Mouse (Mus musculus) ES-E14 (cell line): ENCODE data around the gene Dppa3. TPM values are rescaled to one million over a fixed set of nuclear protein-coding genes. Genes with fewer than 3 reads are reported as not detected.

Experiments used
- DNase-seq: peaks from one replicate; pipeline ENCODE4 v3.0.0-alpha.2; 2013; ENCODE audit warnings: low read depth, low spot score
- H3K27ac ChIP-seq: 2 replicates; pipeline ENCODE4 v1.5.1; 2012; ENCODE audit warnings: low read depth, mild to moderate bottlenecking, low read length, moderate library complexity, mixed read lengths; ENCODE audit not compliant: poor library complexity, insufficient read depth, severe bottlenecking
- H3K36me3 ChIP-seq: 2 replicates; pipeline ENCODE4 v1.6.1; 2012; ENCODE audit warnings: mild to moderate bottlenecking, low read length, moderate library complexity, mixed read lengths; ENCODE audit not compliant: control insufficient read depth, poor library complexity, insufficient read depth, severe bottlenecking
- H3K4me1 ChIP-seq, 2 experiments: fragments of 150-350 bp in 1 of 2; sonication (generic) in 1 of 2; 2 replicates each; pipeline ENCODE4 v1.6.1; 2012; ENCODE audit warnings: low read length in 2 of 2, mild to moderate bottlenecking in 1 of 2, mixed read lengths in 1 of 2; ENCODE audit not compliant: control insufficient read depth in 2 of 2, insufficient read depth in 2 of 2, poor library complexity in 1 of 2
- H3K4me3 ChIP-seq, 2 experiments: fragments of 150-350 bp in 1 of 2; sonication (generic) in 1 of 2; 2 replicates each; pipeline ENCODE4 v1.5.1; 2012; ENCODE audit warnings: low read length in 2 of 2, low read depth in 1 of 2, mild to moderate bottlenecking in 1 of 2, mixed read lengths in 1 of 2; ENCODE audit not compliant: insufficient read depth in 1 of 2, poor library complexity in 1 of 2, severe bottlenecking in 1 of 2
- H3K9ac ChIP-seq: 2 replicates; pipeline ENCODE4 v1.6.1; 2012; ENCODE audit warnings: low read depth, mild to moderate bottlenecking, low read length, mixed read lengths; ENCODE audit not compliant: poor library complexity, insufficient read depth, severe bottlenecking
- H3K9me3 ChIP-seq: fragments of 150-350 bp; sonication (generic); 2 replicates; pipeline ENCODE4 v1.6.1; 2012; ENCODE audit warnings: low read depth, mild to moderate bottlenecking, low read length; ENCODE audit not compliant: control insufficient read depth, insufficient read depth
- CHD2 ChIP-seq: IDR thresholded peaks from 2 replicates; pipeline ENCODE4 v1.6.1; 2014; ENCODE audit warnings: mild to moderate bottlenecking, low read depth, low read length, inconsistent platforms
- HCFC1 ChIP-seq: IDR thresholded peaks from 2 replicates; pipeline ENCODE4 v1.6.1; 2012; ENCODE audit warnings: low read length, inconsistent platforms, borderline replicate concordance; ENCODE audit not compliant: insufficient read depth
- MAFK ChIP-seq: IDR thresholded peaks from 2 replicates; pipeline ENCODE4 v1.6.1; 2014; ENCODE audit warnings: mild to moderate bottlenecking, low read depth, low read length, inconsistent platforms; ENCODE audit not compliant: insufficient read depth
- ZC3H11A ChIP-seq: IDR thresholded peaks from 2 replicates; pipeline ENCODE4 v1.6.1; 2012; ENCODE audit warnings: low read depth, mild to moderate bottlenecking, inconsistent platforms, low read length, borderline replicate concordance
- ZNF384 ChIP-seq: IDR thresholded peaks from 2 replicates; pipeline ENCODE4 v1.6.1; 2012; ENCODE audit warnings: low read depth, low read length, inconsistent platforms
- in situ Hi-C, 2 experiments: fragments of 600-800 bp; cut with MboI; formaldehyde crosslinking; loops; one replicate each; pipeline ENCODE4 v1.15.1; 2025; ENCODE audit warnings: low sequenced_read_pairs in 2 of 2, inconsistent platforms in 1 of 2; ENCODE audit not compliant: unreplicated experiment in 2 of 2
- total RNA-seq: library from RNA; depleted of rRNA; stranded (reverse); fragments of 300-350 nt; gene quantifications from 2 replicates; pipeline ENCODE4 v1.2.3, GENCODE M21; 2012

The Dppa3 gene
- total RNA-seq, 1 experiment, result 19.2 TPM

- Histone ChIP-seq H3K9ac (no peak overlapping the region), H3K4me1 (peaks cover 9 to 30% of the 10 kb centered on the region in 2 experiments), H3K36me3 (no peaks in the 10 kb centered on the region), H3K9me3 (no peaks in the 10 kb centered on the region), H3K4me3 (peak overlapping the region; percentile 4 to 26; a peak in 2 of 4 replicates), H3K27ac (no peak overlapping the region)
- DNase-seq, result no peak
- no peak for TF ChIP-seq ZC3H11A
- TF ChIP-seq MAFK, result no peak
- TF ChIP-seq CHD2, result no peak
- TF ChIP-seq ZNF384, result no peak
- no peak for TF ChIP-seq HCFC1
- in situ Hi-C loops, result loop anchor here in 1 of 2 experiments (10.0 kb wide), 1 partner anchor 117 kb away; no protein-coding TSS in a partner anchor
Observed at GRCm38 (mm10) chr6:122667715-122668114, 41.5 kb downstream of the Dppa3 start.

GRCm38 (mm10) chr6:122668823-122669222 is 42.6 kb downstream of the Dppa3 start:
- no peak overlapping the region for H3K27ac ChIP-seq
- in situ Hi-C loops, result loop anchor here in 1 of 2 experiments (10.0 kb wide), 1 partner anchor 116 kb away; no protein-coding TSS in a partner anchor
- H3K9ac ChIP-seq, result no peak overlapping the region
- DNase-seq, result no peak
- TF ChIP-seq HCFC1 (no peak), ZNF384 (no peak), CHD2 (no peak), MAFK (no peak), ZC3H11A (no peak)
- peaks cover 2 to 21% of the 10 kb centered on the region in 2 experiments; a peak in 3 of 4 replicates for H3K4me1 ChIP-seq
- H3K4me3 ChIP-seq, result no peak overlapping the region
- H3K9me3 ChIP-seq, result no peaks in the 10 kb centered on the region
- H3K36me3 ChIP-seq, result no peaks in the 10 kb centered on the region

GRCm38 (mm10) chr6:122669406-122670200 is 43.4 kb downstream of the Dppa3 start:
- peak; percentile 98 for TF ChIP-seq ZC3H11A
- TF ChIP-seq ZNF384, result peak; percentile 57; the same call in 1 of the 2 replicates
- TF ChIP-seq CHD2, result peak; percentile 31; the same call in 1 of the 2 replicates
- TF ChIP-seq MAFK, result no peak
- peak; percentile 36; the same call in 1 of the 2 replicates for TF ChIP-seq HCFC1
- Histone ChIP-seq H3K4me3 (peak overlapping the region; percentile 28 to 52; a peak in 3 of 4 replicates), H3K4me1 (peaks cover 2 to 17% of the 10 kb centered on the region in 2 experiments; a peak in 2 of 4 replicates), H3K36me3 (no peaks in the 10 kb centered on the region), H3K9ac (no peak overlapping the region), H3K27ac (peak overlapping the region; percentile 5; the same call in 1 of the 2 replicates), H3K9me3 (no peaks in the 10 kb centered on the region)
- in situ Hi-C loops, result loop anchor here in 1 of 2 experiments (10.0 kb wide), 1 partner anchor 115 kb away; no protein-coding TSS in a partner anchor
- peak; percentile 100 for DNase-seq

DNA sequence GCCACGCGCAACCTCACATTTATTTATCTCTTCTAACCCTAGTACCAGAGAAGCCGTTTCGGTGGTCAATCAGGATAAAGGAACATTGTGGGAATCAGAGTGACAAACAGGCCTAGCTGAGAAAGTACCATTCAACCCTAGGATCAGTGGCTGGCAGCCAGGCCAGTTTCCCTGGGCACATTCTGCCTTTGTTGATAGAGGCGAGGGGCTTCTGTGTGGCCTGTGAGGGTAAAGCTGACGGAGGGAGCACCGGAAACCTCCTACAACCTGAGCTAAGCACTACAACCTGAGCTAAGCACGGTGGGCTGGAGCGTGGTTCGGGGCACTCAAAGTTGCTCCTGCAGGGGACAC is 44.0 kb downstream of the Dppa3 start:
- in situ Hi-C loops, result no loop called here
- peak overlapping the region; percentile 27; the same call in 1 of the 2 replicates for H3K9ac ChIP-seq
- DNase-seq, result no peak
- H3K4me1 ChIP-seq, result peaks cover 2 to 15% of the 10 kb centered on the region in 2 experiments; a peak in 2 of 4 replicates
- no peak for TF ChIP-seq ZC3H11A
- no peak for TF ChIP-seq MAFK
- TF ChIP-seq CHD2, result no peak
- TF ChIP-seq HCFC1, result no peak
- no peaks in the 10 kb centered on the region for H3K9me3 ChIP-seq
- H3K4me3 ChIP-seq, result peak overlapping the region; percentile 0 to 23; a peak in 2 of 4 replicates
- H3K36me3 ChIP-seq, result no peaks in the 10 kb centered on the region
- peak overlapping the region; percentile 5 for H3K27ac ChIP-seq
